Comparison of ENCODE assay signal across 19 mouse cellular contexts in the genomic region with DNA sequence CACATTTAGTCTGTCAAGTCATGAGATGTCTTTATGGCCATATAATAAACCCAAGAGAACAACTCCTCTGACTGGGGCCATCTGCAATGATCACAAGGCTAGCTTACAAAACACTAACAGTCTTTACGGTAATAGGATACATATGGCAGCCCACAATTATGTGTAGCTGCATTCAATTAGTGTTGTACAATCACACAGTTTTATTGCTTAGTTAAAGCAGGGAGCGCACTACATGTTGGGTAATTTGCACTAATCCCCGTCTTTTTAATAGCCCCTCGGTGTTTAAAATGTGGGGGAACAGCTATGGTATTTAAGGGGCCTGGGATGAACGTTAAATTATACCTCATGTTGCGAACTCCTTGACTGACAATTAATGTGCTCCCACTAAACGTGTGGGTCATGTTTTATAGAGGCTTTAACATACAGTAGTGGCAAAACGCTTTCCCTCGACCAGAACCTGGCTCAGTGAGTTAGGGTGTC. TPM values are rescaled to one million over a fixed set of nuclear protein-coding genes. Genes with fewer than 3 reads are reported as not detected.
A peak's percentile ranks its signal among the peaks of the same experiment; 100 is the strongest.
DNase-seq lines count a peak whose midpoint lies in the region; ATAC-seq lines count a peak whose summit lies in the region.
"Had no signal": no experiment of that assay in that cellular context is flagged by ENCODE, and none has a peak within 500 bp of the region (broad histone marks: within the 10 kb centered on the region; RNA-seq: fewer than 3 reads in every experiment).

No protein-coding gene starts in this region.

- no peak for DNase-seq in kidney, adult 11 months
- DNase-seq in embryonic facial prominence, embryonic 10.5 days (ENCODE audit: low spot score): peak; percentile 29
- peak; percentile 89 for DNase-seq in forelimb bud, embryonic 11.5 days (ENCODE audit: low read depth, low spot score)
- DNase-seq in cerebellum, adult 8-10 months: no peak
- no peak for DNase-seq in thymus, postnatal 0 days (ENCODE audit: low spot score)
- DNase-seq: cerebellum, postnatal 36 days; kidney, postnatal 25 days; liver, postnatal 0 days; lung, postnatal 36 days; right cerebral cortex, postnatal 25 days had no signal

- H3K27ac ChIP-seq in kidney, embryonic 14.5 days (ENCODE audit: low read depth, low read length): no peak overlapping the region
- peak overlapping the region; percentile 66 for H3K27ac ChIP-seq in embryonic facial prominence, embryonic 10.5 days (replicated peaks)
- H3K27ac ChIP-seq in limb, embryonic 15.5 days: peak overlapping the region; percentile 27
- H3K27ac ChIP-seq: heart, embryonic 15.5 days; hindbrain, embryonic 15.5 days had no signal

- H3K27me3 ChIP-seq in kidney, embryonic 14.5 days (ENCODE audit: control insufficient read depth, insufficient read depth, low read length): no peaks in the 10 kb centered on the region
- 0 out of 2 replicates have a peak, but pooled peaks cover 5% of the 10 kb centered on the region for H3K27me3 ChIP-seq in embryonic facial prominence, embryonic 10.5 days (replicated peaks; ENCODE audit: low read depth, poor library complexity, severe bottlenecking)
- H3K27me3 ChIP-seq in limb, embryonic 15.5 days: no peaks in the 10 kb centered on the region
- H3K27me3 ChIP-seq: heart, embryonic 15.5 days; hindbrain, embryonic 15.5 days had no signal

- no peak overlapping the region for H3K9ac ChIP-seq in kidney, embryonic 14.5 days (ENCODE audit: low read depth, low read length)
- no peak overlapping the region for H3K9ac ChIP-seq in limb, embryonic 15.5 days
- H3K9ac ChIP-seq: heart, embryonic 15.5 days; hindbrain, embryonic 15.5 days; liver, postnatal 0 days had no signal

- H3K9me3 ChIP-seq in kidney, embryonic 14.5 days (ENCODE audit: control insufficient read depth, low read length): no peaks in the 10 kb centered on the region
- H3K9me3 ChIP-seq in embryonic facial prominence, embryonic 10.5 days: no peaks in the 10 kb centered on the region
- no peaks in the 10 kb centered on the region for H3K9me3 ChIP-seq in limb, embryonic 15.5 days
- H3K9me3 ChIP-seq: heart, embryonic 15.5 days; hindbrain, embryonic 15.5 days had no signal

- no peaks in the 10 kb centered on the region for H3K4me1 ChIP-seq in kidney, embryonic 14.5 days (ENCODE audit: control insufficient read depth, insufficient read depth, low read length)
- H3K4me1 ChIP-seq in embryonic facial prominence, embryonic 10.5 days: peaks cover 47% of the 10 kb centered on the region
- H3K4me1 ChIP-seq in limb, embryonic 15.5 days: peaks cover 22% of the 10 kb centered on the region
- H3K4me1 ChIP-seq: heart, embryonic 15.5 days; hindbrain, embryonic 15.5 days had no signal

- H3K36me3 ChIP-seq in kidney, embryonic 14.5 days (ENCODE audit: control insufficient read depth, insufficient read depth, low read length): no peaks in the 10 kb centered on the region
- H3K36me3 ChIP-seq in embryonic facial prominence, embryonic 10.5 days (replicated peaks): peaks cover 3% of the 10 kb centered on the region; the same call in 1 of the 2 replicates
- no peaks in the 10 kb centered on the region for H3K36me3 ChIP-seq in limb, embryonic 15.5 days
- H3K36me3 ChIP-seq: heart, embryonic 15.5 days had no signal

- 19% methylated on average over 9 of the region's 9 CpGs for WGBS in kidney, embryonic 14.5 days
- 46% methylated on average over 9 of the region's 9 CpGs for WGBS in embryonic facial prominence, embryonic 10.5 days
- 18% methylated on average over 9 of the region's 9 CpGs for WGBS in limb, embryonic 15.5 days

- no peak overlapping the region for H3K4me2 ChIP-seq in kidney, embryonic 14.5 days (replicated peaks; ENCODE audit: low read depth, low read length)
- no peak overlapping the region for H3K4me2 ChIP-seq in limb, embryonic 15.5 days
- H3K4me2 ChIP-seq: heart, embryonic 15.5 days; hindbrain, embryonic 15.5 days; midbrain, embryonic 11.5 days had no signal

- no peak overlapping the region for H3K4me3 ChIP-seq in kidney, embryonic 14.5 days (ENCODE audit: low read length)
- no peak overlapping the region for H3K4me3 ChIP-seq in embryonic facial prominence, embryonic 10.5 days
- no peak overlapping the region for H3K4me3 ChIP-seq in limb, embryonic 15.5 days
- H3K4me3 ChIP-seq: heart, embryonic 15.5 days; hindbrain, embryonic 15.5 days; myocyte had no signal

- peak; percentile 39; the same call in 1 of the 2 replicates for ATAC-seq in kidney, embryonic 14.5 days (ENCODE audit: low FRiP score, low TSS enrichment)
- ATAC-seq in limb, embryonic 15.5 days (ENCODE audit: insufficient number of reproducible peaks, low FRiP score, low TSS enrichment, low read depth): peak; percentile 68; the same call in 1 of the 2 replicates
- ATAC-seq: liver, postnatal 0 days had no signal

RNA-seq across cellular contexts. Expression of a gene that starts 24.5 kb away (rescaled TPM):
- not detected in 2 replicates for polyA plus RNA-seq in kidney, embryonic 14.5 days (2014; fragmentation: Nextera tagmentation; extraction: Ambion mirVana)
- polyA plus RNA-seq in embryonic facial prominence, embryonic 10.5 days (2016; fragmentation: Nextera tagmentation; extraction: Ambion mirVana): not detected in 2 replicates
- polyA plus RNA-seq in limb, embryonic 15.5 days (2015; fragmentation: Nextera tagmentation; extraction: Ambion mirVana): not detected in 2 replicates
- not detected in 2 replicates for polyA plus RNA-seq in thymus, postnatal 0 days (2015; fragmentation: Nextera tagmentation; extraction: Ambion mirVana)
- polyA plus RNA-seq: C2C12; gonadal fat pad, adult 2 months; heart, embryonic 15.5 days; hindbrain, embryonic 15.5 days; liver, postnatal 0 days; midbrain, embryonic 11.5 days; myocyte; testis, adult 2 months had no signal

Comparison
In these comparisons a context has a peak if more than half of its experiments do, and no peak if none do; other contexts are left out.
1. DNase-seq: peak in embryonic facial prominence, embryonic 10.5 days (single experiment) and forelimb bud, embryonic 11.5 days (single experiment); none in kidney, adult 11 months (single experiment), cerebellum, adult 8-10 months (single experiment) and thymus, postnatal 0 days (single experiment).